Mouse (Mus musculus) thymus, adult 2 months (tissue): ENCODE data around the gene Sympk.

Experiments used
- CTCF ChIP-seq: fragments of 200-500 bp; IDR thresholded peaks from 2 replicates; pipeline ENCODE4 v1.5.1; 2012; ENCODE audit warnings: mild to moderate bottlenecking, control low read depth, low read length, moderate library complexity, borderline replicate concordance; ENCODE audit not compliant: control insufficient read depth, poor library complexity, insufficient read depth; ENCODE audit errors: extremely low read depth
- POLR2A ChIP-seq: fragments of 200-500 bp; IDR thresholded peaks from 2 replicates; pipeline ENCODE4 v1.6.1; 2012; ENCODE audit warnings: mild to moderate bottlenecking, low read length, control low read depth, moderate library complexity; ENCODE audit not compliant: control insufficient read depth, poor library complexity, insufficient read depth; ENCODE audit errors: extremely low read depth

DNA sequence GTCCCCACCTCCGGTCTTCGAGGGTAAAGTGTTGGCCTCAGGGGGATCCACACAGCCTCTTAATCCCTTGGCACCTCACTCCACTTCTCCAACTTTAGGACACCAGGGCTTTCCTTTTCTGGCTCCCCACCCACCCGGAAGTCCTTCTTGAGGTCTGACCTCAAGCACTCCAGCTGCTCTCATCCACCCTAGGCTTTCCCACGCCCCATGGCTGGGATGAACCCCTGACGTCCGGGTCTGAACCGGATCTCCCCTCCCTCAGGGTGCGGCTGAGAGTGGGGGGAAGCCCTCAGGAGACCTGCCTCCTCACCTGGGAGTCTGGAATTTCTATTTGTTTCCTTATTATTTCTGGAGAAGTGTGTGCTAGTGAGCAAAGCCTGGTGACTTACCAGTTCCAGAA is 3.1 kb upstream of the Sympk start:
- TF ChIP-seq CTCF (no peak), POLR2A (no peak)
